Mouse (Mus musculus): ENCODE results near the gene Gm49353. TPM values are rescaled to one million over a fixed set of nuclear protein-coding genes. Genes with fewer than 3 reads are reported as not detected.

Gene Gm49353
- total RNA-seq, 2 experiments from 2014 or later = not detected

Other genes with a start within 250 kb of the Gm49353 start
- gene 2310057J18Rik, start 212.7 kb upstream of the Gm49353 start, total RNA-seq (2015) = not detected in 2 replicates
- not detected in 2 replicates for gene 2310057J18Rik, start 212.7 kb upstream of the Gm49353 start, total RNA-seq (2017)
- gene Soga3, start 55.1 kb upstream of the Gm49353 start, total RNA-seq (2015) = not detected in 2 replicates
- not detected in 2 replicates for gene Soga3, start 55.1 kb upstream of the Gm49353 start, total RNA-seq (2017)
- gene 9330159F19Rik, start 12.7 kb downstream of the Gm49353 start, total RNA-seq (2015) = not detected in 2 replicates
- not detected in 2 replicates for gene 9330159F19Rik, start 12.7 kb downstream of the Gm49353 start, total RNA-seq (2017)
- gene Echdc1, start 114.2 kb downstream of the Gm49353 start, total RNA-seq (2015) = 5.4 and 5.5 TPM in 2 replicates
- 8.9 and 9.7 TPM in 2 replicates for gene Echdc1, start 114.2 kb downstream of the Gm49353 start, total RNA-seq (2017)
- gene Rnf146, start 163.5 kb downstream of the Gm49353 start, total RNA-seq (2015) = 33.1 and 36.4 TPM in 2 replicates
- 49.4 and 50.1 TPM in 2 replicates for gene Rnf146, start 163.5 kb downstream of the Gm49353 start, total RNA-seq (2017)

All from megakaryocyte, adult 5-6 weeks (primary cell).